Mouse (Mus musculus): ENCODE data around the gene Srsf2. TPM values are rescaled to one million over a fixed set of nuclear protein-coding genes. Genes with fewer than 3 reads are reported as not detected.

Gene Srsf2
- polyA plus RNA-seq, 1 experiment from 2014 or later: 578 TPM

- no peak overlapping the region for H3K27ac ChIP-seq (ENCODE audit: low read length)
- H3K4me2 ChIP-seq (ENCODE audit: low read depth, low read length): peak overlapping the region; percentile 92
- 80% methylated on average over 4 of the region's 4 CpGs for WGBS
- no peaks in the 10 kb centered on the region for H3K27me3 ChIP-seq (ENCODE audit: control insufficient read depth, insufficient read depth, low read length)
- peak overlapping the region; percentile 91 for H3K9ac ChIP-seq (ENCODE audit: low read length)
- H3K36me3 ChIP-seq (ENCODE audit: control insufficient read depth, insufficient read depth, low read length): peaks cover 39% of the 10 kb centered on the region
- H3K9me3 ChIP-seq (replicated peaks; ENCODE audit: control insufficient read depth, low read length): no peaks in the 10 kb centered on the region
- ATAC-seq (ENCODE audit: insufficient read depth, low FRiP score): no peak
- H3K4me3 ChIP-seq (replicated peaks; ENCODE audit: low read length): peak overlapping the region; percentile 91
- peaks cover 35% of the 10 kb centered on the region for H3K4me1 ChIP-seq (ENCODE audit: control insufficient read depth, insufficient read depth, low read length)
These were observed 12.1 kb downstream of the Srsf2 start for GRCm38 (mm10) chr11:116840748-116841147.

GRCm38 (mm10) chr11:116839601-116840000, 13.3 kb downstream of the Srsf2 start:
- Histone ChIP-seq H3K36me3 (ENCODE audit: control insufficient read depth, insufficient read depth, low read length) (peaks cover 44% of the 10 kb centered on the region), H3K27me3 (ENCODE audit: control insufficient read depth, insufficient read depth, low read length) (no peaks in the 10 kb centered on the region), H3K9me3 (replicated peaks; ENCODE audit: control insufficient read depth, low read length) (no peaks in the 10 kb centered on the region), H3K4me1 (ENCODE audit: control insufficient read depth, insufficient read depth, low read length) (peaks cover 35% of the 10 kb centered on the region), H3K4me2 (ENCODE audit: low read depth, low read length) (no peak overlapping the region), H3K9ac (ENCODE audit: low read length) (peak overlapping the region; percentile 41; the same call in 1 of the 2 replicates), H3K27ac (ENCODE audit: low read length) (no peak overlapping the region), H3K4me3 (replicated peaks; ENCODE audit: low read length) (no peak overlapping the region)
- WGBS: 73% methylated on average over 7 of the region's 7 CpGs
- ATAC-seq (ENCODE audit: insufficient read depth, low FRiP score): no peak

- ATAC-seq (ENCODE audit: insufficient read depth, low FRiP score): no peak
- 85% methylated on average over 14 of the region's 14 CpGs for WGBS
- H3K36me3 ChIP-seq (ENCODE audit: control insufficient read depth, insufficient read depth, low read length): peaks cover 46% of the 10 kb centered on the region
These were observed 14.0 kb downstream of the Srsf2 start for GRCm38 (mm10) chr11:116838936-116839335.

GRCm38 (mm10) chr11:116837441-116837840, 15.5 kb downstream of the Srsf2 start:
- Histone ChIP-seq H3K4me2 (ENCODE audit: low read depth, low read length) (no peak overlapping the region), H3K27ac (ENCODE audit: low read length) (no peak overlapping the region), H3K9ac (ENCODE audit: low read length) (no peak overlapping the region), H3K27me3 (ENCODE audit: control insufficient read depth, insufficient read depth, low read length) (no peaks in the 10 kb centered on the region), H3K4me1 (ENCODE audit: control insufficient read depth, insufficient read depth, low read length) (peaks cover 27% of the 10 kb centered on the region), H3K4me3 (replicated peaks; ENCODE audit: low read length) (no peak overlapping the region), H3K36me3 (ENCODE audit: control insufficient read depth, insufficient read depth, low read length) (peaks cover 47% of the 10 kb centered on the region), H3K9me3 (replicated peaks; ENCODE audit: control insufficient read depth, low read length) (no peaks in the 10 kb centered on the region)
- ATAC-seq (ENCODE audit: insufficient read depth, low FRiP score): no peak
- WGBS: 94% methylated on average over 10 of the region's 10 CpGs

More at GRCm38 (mm10) chr11:116838936-116839335, 14.0 kb downstream of the Srsf2 start:
- no peaks in the 10 kb centered on the region for H3K27me3 ChIP-seq (ENCODE audit: control insufficient read depth, insufficient read depth, low read length)
- no peak overlapping the region for H3K9ac ChIP-seq (ENCODE audit: low read length)
- no peaks in the 10 kb centered on the region for H3K9me3 ChIP-seq (replicated peaks; ENCODE audit: control insufficient read depth, low read length)
- no peak overlapping the region for H3K27ac ChIP-seq (ENCODE audit: low read length)
- no peak overlapping the region for H3K4me3 ChIP-seq (replicated peaks; ENCODE audit: low read length)
- H3K4me1 ChIP-seq (ENCODE audit: control insufficient read depth, insufficient read depth, low read length): peaks cover 29% of the 10 kb centered on the region
- H3K4me2 ChIP-seq (ENCODE audit: low read depth, low read length): no peak overlapping the region

- 90% methylated on average over 4 of the region's 4 CpGs for WGBS
- Histone ChIP-seq H3K4me1 (ENCODE audit: control insufficient read depth, insufficient read depth, low read length) (peaks cover 19% of the 10 kb centered on the region), H3K4me3 (replicated peaks; ENCODE audit: low read length) (no peak overlapping the region), H3K36me3 (ENCODE audit: control insufficient read depth, insufficient read depth, low read length) (peaks cover 47% of the 10 kb centered on the region), H3K9me3 (replicated peaks; ENCODE audit: control insufficient read depth, low read length) (no peaks in the 10 kb centered on the region), H3K4me2 (ENCODE audit: low read depth, low read length) (no peak overlapping the region), H3K9ac (ENCODE audit: low read length) (no peak overlapping the region), H3K27me3 (ENCODE audit: control insufficient read depth, insufficient read depth, low read length) (no peaks in the 10 kb centered on the region), H3K27ac (ENCODE audit: low read length) (no peak overlapping the region)
- no peak for ATAC-seq (ENCODE audit: insufficient read depth, low FRiP score)
These were observed 16.6 kb downstream of the Srsf2 start for GRCm38 (mm10) chr11:116836283-116836682.

GRCm38 (mm10) chr11:116834954-116835353, 17.9 kb downstream of the Srsf2 start:
- no peaks in the 10 kb centered on the region for H3K27me3 ChIP-seq (ENCODE audit: control insufficient read depth, insufficient read depth, low read length)
- no peak overlapping the region for H3K9ac ChIP-seq (ENCODE audit: low read length)
- ATAC-seq (ENCODE audit: insufficient read depth, low FRiP score): no peak
- WGBS: 88% methylated on average over 1 of the region's 1 CpGs
- no peaks in the 10 kb centered on the region for H3K9me3 ChIP-seq (replicated peaks; ENCODE audit: control insufficient read depth, low read length)
- no peak overlapping the region for H3K4me2 ChIP-seq (ENCODE audit: low read depth, low read length)
- peaks cover 6% of the 10 kb centered on the region for H3K4me1 ChIP-seq (ENCODE audit: control insufficient read depth, insufficient read depth, low read length)
- peaks cover 38% of the 10 kb centered on the region for H3K36me3 ChIP-seq (ENCODE audit: control insufficient read depth, insufficient read depth, low read length)
- no peak overlapping the region for H3K27ac ChIP-seq (ENCODE audit: low read length)
- H3K4me3 ChIP-seq (replicated peaks; ENCODE audit: low read length): no peak overlapping the region

- no peaks in the 10 kb centered on the region for H3K27me3 ChIP-seq (ENCODE audit: control insufficient read depth, insufficient read depth, low read length)
- no peak overlapping the region for H3K27ac ChIP-seq (ENCODE audit: low read length)
- no peak overlapping the region for H3K4me3 ChIP-seq (replicated peaks; ENCODE audit: low read length)
- peaks cover 21% of the 10 kb centered on the region for H3K36me3 ChIP-seq (ENCODE audit: control insufficient read depth, insufficient read depth, low read length)
- no peak overlapping the region for H3K4me2 ChIP-seq (ENCODE audit: low read depth, low read length)
- 27% methylated on average over 4 of the region's 4 CpGs for WGBS
- no peak overlapping the region for H3K9ac ChIP-seq (ENCODE audit: low read length)
- no peak for ATAC-seq (ENCODE audit: insufficient read depth, low FRiP score)
- no peaks in the 10 kb centered on the region for H3K9me3 ChIP-seq (replicated peaks; ENCODE audit: control insufficient read depth, low read length)
- H3K4me1 ChIP-seq (ENCODE audit: control insufficient read depth, insufficient read depth, low read length): peaks cover 5% of the 10 kb centered on the region
These were observed 20.7 kb downstream of the Srsf2 start for GRCm38 (mm10) chr11:116832172-116832685.

- peak within 1 kb of the TSS; percentile 75 for H3K4me3 ChIP-seq (replicated peaks; ENCODE audit: low read length)
- no peaks in the 10 kb centered on the region for H3K27me3 ChIP-seq (ENCODE audit: control insufficient read depth, insufficient read depth, low read length)
- WGBS: 1% methylated on average over 70 of the region's 71 CpGs
- H3K4me1 ChIP-seq (ENCODE audit: control insufficient read depth, insufficient read depth, low read length): peaks cover 15% of the 10 kb centered on the region
- peak within 1 kb of the TSS; percentile 67 for H3K27ac ChIP-seq (ENCODE audit: low read length)
- peak within 1 kb of the TSS; percentile 84 for H3K4me2 ChIP-seq (ENCODE audit: low read depth, low read length)
- H3K36me3 ChIP-seq (ENCODE audit: control insufficient read depth, insufficient read depth, low read length): no peaks in the 10 kb centered on the region
- peak within 1 kb of the TSS; percentile 93 for H3K9ac ChIP-seq (ENCODE audit: low read length)
- H3K9me3 ChIP-seq (replicated peaks; ENCODE audit: control insufficient read depth, low read length): no peaks in the 10 kb centered on the region
- peak; percentile 73 for ATAC-seq (ENCODE audit: insufficient read depth, low FRiP score)
These were observed 25.2 kb downstream of the Srsf2 start, which contains the start of gene Mxra7 for GRCm38 (mm10) chr11:116827534-116828165. Gene Mxra7, minus strand, starts transcription at chr11:116828046.

GRCm38 (mm10) chr11:116826550-116827504, 26.1 kb downstream of the Srsf2 start:
- no peak for ATAC-seq (ENCODE audit: insufficient read depth, low FRiP score)
- Histone ChIP-seq H3K27ac (ENCODE audit: low read length) (peak overlapping the region; percentile 67), H3K4me3 (replicated peaks; ENCODE audit: low read length) (peak overlapping the region; percentile 75), H3K4me2 (ENCODE audit: low read depth, low read length) (peak overlapping the region; percentile 84), H3K36me3 (ENCODE audit: control insufficient read depth, insufficient read depth, low read length) (no peaks in the 10 kb centered on the region), H3K9me3 (replicated peaks; ENCODE audit: control insufficient read depth, low read length) (no peaks in the 10 kb centered on the region), H3K4me1 (ENCODE audit: control insufficient read depth, insufficient read depth, low read length) (peaks cover 22% of the 10 kb centered on the region), H3K9ac (ENCODE audit: low read length) (peak overlapping the region; percentile 93), H3K27me3 (ENCODE audit: control insufficient read depth, insufficient read depth, low read length) (no peaks in the 10 kb centered on the region)
- WGBS: 40% methylated on average over 17 of the region's 17 CpGs

All from stomach, embryonic 16.5 days (tissue).